Mouse (Mus musculus): Measurements from ENCODE around the gene Dpy19l1. TPM values are rescaled to one million over a fixed set of nuclear protein-coding genes. Genes with fewer than 3 reads are reported as not detected.

Dpy19l1 gene
- polyA plus RNA-seq, 1 experiment: 8.4 TPM

DNA sequence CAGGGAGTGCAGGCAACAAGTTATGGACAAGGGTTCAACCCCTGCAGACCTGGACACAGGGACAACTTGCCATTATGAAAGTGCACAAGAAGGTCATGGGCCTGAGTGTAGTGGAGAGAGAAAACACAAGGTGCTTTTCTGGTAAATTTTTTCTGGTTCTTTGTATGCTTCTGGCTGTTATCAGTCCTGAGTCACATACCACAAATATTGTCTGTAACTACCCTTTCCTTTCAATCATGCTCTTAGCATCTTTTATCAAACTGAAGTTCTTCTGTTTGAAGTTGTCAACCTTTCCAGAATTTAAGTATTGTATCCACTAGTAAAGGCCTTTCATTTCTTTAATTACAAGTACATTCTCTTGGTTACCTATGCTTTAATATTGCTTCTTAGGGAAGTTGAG, 73.2 kb downstream of the Dpy19l1 start:
- Histone ChIP-seq H3K4me3 (replicated peaks; ENCODE audit: extremely low read depth, low read depth, low read length) (no peak overlapping the region), H3K4me1 (ENCODE audit: control insufficient read depth, insufficient read depth, low read length) (no peaks in the 10 kb centered on the region)
- no peak for TF ChIP-seq CTCF (IDR thresholded peaks at IDR 0.05; ENCODE audit: insufficient read depth, low read length)
- TF ChIP-seq POLR2A (IDR thresholded peaks at IDR 0.05; ENCODE audit: borderline replicate concordance, extremely low read depth, low read depth, low read length): no peak
- no peak for DNase-seq

DNA sequence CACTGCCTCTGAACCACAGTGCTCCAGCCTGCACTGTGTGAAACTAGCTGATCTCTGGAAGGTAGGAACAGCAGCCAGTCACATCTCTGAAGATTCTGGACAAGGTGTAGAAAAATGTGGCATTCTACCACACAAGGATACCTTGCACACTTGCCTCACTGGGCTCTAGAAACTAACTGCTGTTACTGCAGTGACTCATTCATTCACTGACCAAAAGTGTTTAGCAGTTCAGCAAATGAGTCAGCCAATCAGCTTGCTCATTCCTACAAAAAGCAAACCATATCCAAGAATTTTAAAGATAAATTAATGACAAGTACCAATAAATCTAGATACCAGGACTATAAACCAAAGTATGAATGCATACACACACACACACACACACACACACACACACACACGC, 77.3 kb downstream of the Dpy19l1 start:
- H3K4me3 ChIP-seq (replicated peaks; ENCODE audit: extremely low read depth, low read depth, low read length): no peak overlapping the region
- no peaks in the 10 kb centered on the region for H3K4me1 ChIP-seq (ENCODE audit: control insufficient read depth, insufficient read depth, low read length)
- WGBS: 96% methylated on average over 1 of the region's 1 CpGs
- TF ChIP-seq CTCF (IDR thresholded peaks at IDR 0.05; ENCODE audit: insufficient read depth, low read length): no peak
- no peak for TF ChIP-seq POLR2A (IDR thresholded peaks at IDR 0.05; ENCODE audit: borderline replicate concordance, extremely low read depth, low read depth, low read length)
- DNase-seq: no peak

DNA sequence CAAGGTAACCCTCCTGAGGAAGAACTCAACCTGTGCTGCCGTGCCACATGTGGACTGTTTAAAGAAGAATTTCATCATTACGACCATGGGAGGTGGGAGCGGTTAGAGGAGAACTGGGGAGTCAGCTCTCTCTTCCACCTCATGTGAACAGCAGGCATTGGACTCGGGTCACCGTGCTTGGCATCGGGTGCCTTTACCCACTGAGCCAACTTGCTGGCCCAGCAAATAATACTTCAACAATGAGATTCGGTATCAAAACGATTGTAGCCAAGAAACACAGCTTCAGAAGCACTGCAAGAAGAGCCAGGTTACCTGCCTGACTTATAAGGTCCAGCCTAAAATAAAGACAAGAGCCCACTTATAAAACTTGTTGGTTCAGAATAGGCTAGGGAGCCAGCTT, 79.7 kb downstream of the Dpy19l1 start:
- H3K4me1 ChIP-seq (ENCODE audit: control insufficient read depth, insufficient read depth, low read length): no peaks in the 10 kb centered on the region
- no peak overlapping the region for H3K4me3 ChIP-seq (replicated peaks; ENCODE audit: extremely low read depth, low read depth, low read length)
- no peak for DNase-seq
- TF ChIP-seq CTCF (IDR thresholded peaks at IDR 0.05; ENCODE audit: insufficient read depth, low read length): no peak
- TF ChIP-seq POLR2A (IDR thresholded peaks at IDR 0.05; ENCODE audit: borderline replicate concordance, extremely low read depth, low read depth, low read length): no peak
- WGBS: 92% methylated on average over 8 of the region's 8 CpGs

DNA sequence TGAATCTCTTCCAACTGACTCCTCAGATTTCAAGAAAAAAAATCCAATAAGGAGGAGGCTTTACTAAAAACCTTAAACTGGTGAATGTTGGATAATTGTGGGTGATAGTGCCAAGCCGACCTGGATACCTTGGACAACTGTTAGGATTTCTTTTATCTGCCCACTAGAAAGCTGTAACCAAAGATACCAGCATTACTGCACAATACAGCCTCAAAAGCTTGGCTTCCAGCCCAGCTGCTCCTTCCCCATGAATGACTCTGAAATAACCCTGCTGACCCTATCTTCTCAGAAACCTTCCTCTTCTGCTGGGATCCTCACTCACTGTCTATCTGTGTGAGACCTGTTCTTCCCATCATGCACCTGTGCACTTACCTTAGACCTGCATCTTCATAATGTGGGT, 81.1 kb downstream of the Dpy19l1 start:
- H3K4me3 ChIP-seq (replicated peaks; ENCODE audit: extremely low read depth, low read depth, low read length): no peak overlapping the region
- no peak for DNase-seq
- WGBS: 87% methylated on average over 1 of the region's 1 CpGs
- no peaks in the 10 kb centered on the region for H3K4me1 ChIP-seq (ENCODE audit: control insufficient read depth, insufficient read depth, low read length)
- TF ChIP-seq CTCF (IDR thresholded peaks at IDR 0.05; ENCODE audit: insufficient read depth, low read length) (no peak), POLR2A (IDR thresholded peaks at IDR 0.05; ENCODE audit: borderline replicate concordance, extremely low read depth, low read depth, low read length) (no peak)

DNA sequence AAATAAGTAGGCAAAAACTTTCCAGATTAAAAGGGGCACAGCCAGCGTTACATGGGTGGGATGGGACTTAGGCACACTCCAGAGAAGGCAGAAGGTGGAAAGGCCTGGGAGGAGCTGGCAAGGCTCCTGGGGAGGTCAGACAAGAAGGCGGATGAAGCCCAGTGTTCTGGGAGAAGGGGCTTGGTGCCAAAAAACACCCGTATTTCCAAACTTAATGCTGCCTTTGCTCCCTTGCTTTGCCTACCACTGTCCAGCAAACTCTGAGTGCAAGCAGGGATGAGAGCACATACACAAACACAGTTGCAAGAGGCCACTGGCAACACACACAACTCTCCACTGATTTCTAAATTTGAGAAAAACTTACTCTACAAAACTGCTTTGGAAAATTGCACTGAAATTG, 81.7 kb downstream of the Dpy19l1 start:
- Histone ChIP-seq H3K4me3 (replicated peaks; ENCODE audit: extremely low read depth, low read depth, low read length) (no peak overlapping the region), H3K4me1 (ENCODE audit: control insufficient read depth, insufficient read depth, low read length) (no peaks in the 10 kb centered on the region)
- DNase-seq: no peak
- WGBS: 70% methylated on average over 3 of the region's 3 CpGs
- TF ChIP-seq CTCF (IDR thresholded peaks at IDR 0.05; ENCODE audit: insufficient read depth, low read length): no peak

DNA sequence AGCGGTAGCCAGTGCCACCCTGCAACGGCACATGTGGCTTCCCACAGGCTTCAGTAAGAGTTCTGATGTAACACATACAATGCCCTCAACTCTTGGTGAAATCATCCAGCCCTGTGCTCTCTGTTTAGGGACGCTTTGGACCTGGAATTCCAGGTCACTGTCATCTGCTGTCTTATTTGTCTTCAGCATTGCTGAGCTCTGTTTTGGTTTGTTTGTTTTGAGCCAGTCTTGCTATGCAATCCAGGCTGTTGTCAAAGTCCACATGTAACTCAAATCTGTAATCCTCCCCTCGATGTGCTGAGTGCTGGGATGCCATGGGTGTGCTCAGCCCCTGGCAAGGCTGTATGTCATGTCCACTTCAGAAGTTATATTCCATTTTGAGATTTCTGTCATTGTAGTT, 82.8 kb downstream of the Dpy19l1 start:
- no peak overlapping the region for H3K4me3 ChIP-seq (replicated peaks; ENCODE audit: extremely low read depth, low read depth, low read length)

DNA sequence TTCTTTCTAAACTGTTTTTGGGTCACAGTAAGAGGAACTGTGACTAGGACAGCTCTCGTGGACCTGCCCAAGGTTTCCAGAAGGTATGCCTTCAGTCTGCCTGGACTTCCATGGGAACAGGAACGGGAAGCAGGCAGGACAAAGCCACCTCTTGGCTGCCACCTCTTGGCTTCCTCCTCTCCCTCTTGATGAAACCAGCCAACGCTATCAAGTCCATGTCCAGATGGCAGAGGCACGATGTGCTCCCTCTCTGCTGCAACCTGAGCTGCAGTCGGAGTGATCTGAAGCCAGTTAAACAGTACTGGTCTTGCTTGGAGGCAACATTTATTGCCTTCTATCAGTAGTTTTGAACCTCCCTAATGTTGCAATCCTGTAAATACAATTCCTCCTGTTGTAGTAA, 84.7 kb downstream of the Dpy19l1 start:
- 91% methylated on average over 5 of the region's 5 CpGs for WGBS

More for the DNA sequence above, 82.8 kb downstream of the Dpy19l1 start:
- TF ChIP-seq POLR2A (IDR thresholded peaks at IDR 0.05; ENCODE audit: borderline replicate concordance, extremely low read depth, low read depth, low read length) (no peak), CTCF (IDR thresholded peaks at IDR 0.05; ENCODE audit: insufficient read depth, low read length) (no peak)
- no peak for DNase-seq
- H3K4me1 ChIP-seq (ENCODE audit: control insufficient read depth, insufficient read depth, low read length): no peaks in the 10 kb centered on the region
- 94% methylated on average over 4 of the region's 4 CpGs for WGBS

DNA sequence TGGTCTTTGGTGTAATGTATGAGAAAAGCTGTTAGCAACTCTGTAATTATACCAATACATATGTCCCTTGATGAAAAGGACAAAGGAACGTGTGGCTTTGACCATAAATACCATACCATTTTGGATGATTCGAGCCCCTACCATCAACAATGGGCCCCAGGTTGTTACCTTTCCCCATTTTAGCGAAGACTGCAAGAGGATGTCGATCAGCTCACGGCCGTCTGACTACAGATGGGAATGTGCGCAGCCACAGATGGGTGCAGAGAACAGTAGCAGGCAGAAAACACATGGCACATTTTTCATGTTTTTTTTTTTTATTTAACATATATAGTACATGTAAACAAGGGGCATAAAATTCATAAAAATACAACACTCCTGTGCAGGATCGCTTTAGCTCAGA, 91.5 kb downstream of the Dpy19l1 start:
- WGBS: 94% methylated on average over 8 of the region's 8 CpGs
- H3K4me3 ChIP-seq (replicated peaks; ENCODE audit: extremely low read depth, low read depth, low read length): no peak overlapping the region
- DNase-seq: no peak
- H3K4me1 ChIP-seq (ENCODE audit: control insufficient read depth, insufficient read depth, low read length): no peaks in the 10 kb centered on the region
- TF ChIP-seq CTCF (IDR thresholded peaks at IDR 0.05; ENCODE audit: insufficient read depth, low read length) (no peak), POLR2A (IDR thresholded peaks at IDR 0.05; ENCODE audit: borderline replicate concordance, extremely low read depth, low read depth, low read length) (no peak)

More for the DNA sequence above, 84.7 kb downstream of the Dpy19l1 start:
- no peak overlapping the region for H3K4me3 ChIP-seq (replicated peaks; ENCODE audit: extremely low read depth, low read depth, low read length)
- no peaks in the 10 kb centered on the region for H3K4me1 ChIP-seq (ENCODE audit: control insufficient read depth, insufficient read depth, low read length)
- TF ChIP-seq CTCF (IDR thresholded peaks at IDR 0.05; ENCODE audit: insufficient read depth, low read length) (no peak), POLR2A (IDR thresholded peaks at IDR 0.05; ENCODE audit: borderline replicate concordance, extremely low read depth, low read depth, low read length) (no peak)
- DNase-seq: no peak

DNA sequence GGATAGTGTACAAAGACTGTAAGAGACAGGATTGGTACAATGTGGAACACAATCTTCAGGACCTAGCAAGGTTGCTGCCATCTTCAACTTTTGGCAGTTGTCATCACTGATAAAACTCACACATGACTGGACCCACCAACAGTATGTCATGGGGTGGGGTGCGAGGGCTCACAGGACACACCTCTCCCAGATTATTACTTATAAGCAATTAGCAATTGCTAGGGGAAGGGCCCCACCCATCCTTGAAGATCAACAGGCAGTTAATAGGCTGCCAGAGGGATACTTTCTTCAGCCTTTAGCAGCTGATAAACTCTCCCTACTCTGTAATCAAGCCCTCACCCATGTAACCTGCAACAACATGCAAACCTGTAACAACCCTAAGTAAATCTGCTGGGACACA, 92.5 kb downstream of the Dpy19l1 start:
- no peak for DNase-seq
- 93% methylated on average over 1 of the region's 1 CpGs for WGBS
- no peak overlapping the region for H3K4me3 ChIP-seq (replicated peaks; ENCODE audit: extremely low read depth, low read depth, low read length)
- TF ChIP-seq POLR2A (IDR thresholded peaks at IDR 0.05; ENCODE audit: borderline replicate concordance, extremely low read depth, low read depth, low read length) (no peak), CTCF (IDR thresholded peaks at IDR 0.05; ENCODE audit: insufficient read depth, low read length) (no peak)
- no peaks in the 10 kb centered on the region for H3K4me1 ChIP-seq (ENCODE audit: control insufficient read depth, insufficient read depth, low read length)

DNA sequence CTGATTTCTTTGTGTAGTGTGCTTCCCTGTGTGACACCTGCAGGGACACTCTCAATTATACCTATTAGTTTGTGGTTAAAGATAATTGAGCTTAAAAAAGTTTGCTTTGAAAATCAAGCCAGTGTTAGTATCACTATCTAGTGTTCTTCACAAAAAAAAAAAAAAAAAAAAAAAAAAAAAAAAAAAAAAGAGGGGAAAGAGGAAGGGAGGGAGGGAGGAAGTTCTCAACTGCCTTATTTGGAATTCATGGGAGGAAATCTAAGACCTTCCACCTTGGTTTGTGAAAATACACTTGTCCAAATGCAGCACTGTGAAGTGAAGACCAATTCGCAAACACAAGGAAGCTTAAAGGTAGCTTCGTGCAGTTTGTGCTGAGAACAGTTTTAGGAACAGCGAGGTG, 94.9 kb downstream of the Dpy19l1 start:
- WGBS: 80% methylated on average over 3 of the region's 3 CpGs
- DNase-seq: no peak
- no peaks in the 10 kb centered on the region for H3K4me1 ChIP-seq (ENCODE audit: control insufficient read depth, insufficient read depth, low read length)
- H3K4me3 ChIP-seq (replicated peaks; ENCODE audit: extremely low read depth, low read depth, low read length): no peak overlapping the region
- TF ChIP-seq CTCF (IDR thresholded peaks at IDR 0.05; ENCODE audit: insufficient read depth, low read length): no peak
- TF ChIP-seq POLR2A (IDR thresholded peaks at IDR 0.05; ENCODE audit: borderline replicate concordance, extremely low read depth, low read depth, low read length): no peak

DNA sequence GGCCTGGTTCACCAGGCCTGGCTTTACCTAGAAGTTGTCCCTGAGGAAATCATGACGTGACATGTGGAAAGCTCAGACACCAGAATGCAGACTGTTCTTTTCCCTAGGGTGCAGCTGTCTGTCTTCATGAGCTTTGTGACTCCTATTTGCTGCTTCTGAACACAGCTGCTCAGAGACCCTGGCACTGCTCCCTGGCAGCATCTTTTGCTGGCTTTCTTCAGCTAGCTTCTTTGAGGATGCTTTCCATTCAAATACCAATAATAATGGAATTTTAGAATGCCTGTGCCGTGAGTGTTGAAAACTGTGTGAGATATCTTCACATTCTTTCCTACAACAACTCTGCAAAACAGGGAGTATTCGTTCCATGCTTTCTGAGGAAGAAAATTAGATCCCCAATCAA, 108.8 kb downstream of the Dpy19l1 start:
- no peaks in the 10 kb centered on the region for H3K4me1 ChIP-seq (ENCODE audit: control insufficient read depth, insufficient read depth, low read length)
- 64% methylated on average over 3 of the region's 3 CpGs for WGBS
- DNase-seq: no peak
- no peak overlapping the region for H3K4me3 ChIP-seq (replicated peaks; ENCODE audit: extremely low read depth, low read depth, low read length)
- TF ChIP-seq CTCF (IDR thresholded peaks at IDR 0.05; ENCODE audit: insufficient read depth, low read length): no peak
- TF ChIP-seq POLR2A (IDR thresholded peaks at IDR 0.05; ENCODE audit: borderline replicate concordance, extremely low read depth, low read depth, low read length): no peak
